Mouse (Mus musculus): ENCODE data around the gene Rabac1.

GRCm38 (mm10) chr7:24944257-24944950 is 28.1 kb downstream of the Rabac1 start, which contains the start of gene Gm4881:
- TF ChIP-seq CTCF (IDR thresholded peaks at IDR 0.05; ENCODE audit: borderline replicate concordance, extremely low read depth, insufficient read depth, insufficient read length): no peak
- no peak for TF ChIP-seq POLR2A (IDR thresholded peaks at IDR 0.05; ENCODE audit: borderline replicate concordance, extremely low read depth, insufficient read depth, insufficient read length, poor library complexity, severe bottlenecking)
